Mouse (Mus musculus) spleen, postnatal 14 days (tissue): ENCODE measurements around the gene Pitx3.
"Not testable (repeated sequence)": the region's sequence is repeated elsewhere in the genome, so short reads cannot be mapped to it uniquely, and the experiment has no call there.

Experiments
- DNase-seq, 2 experiments: peaks; one replicate each; pipeline ENCODE4 v3.0.0; 2021 to 2022; ENCODE audit warnings: low spot score in 2 of 2

Pitx3 gene

GRCm38 (mm10) chr19:46131694-46132525 is 16.2 kb downstream of the Pitx3 start, which contains the start of gene Elovl3:
Elovl3 (plus strand) TSS chr19:46131897.
- no peak for DNase-seq

GRCm38 (mm10) chr19:46131283-46131682 is 16.8 kb downstream of the Pitx3 start:
- no peak for DNase-seq

DNA sequence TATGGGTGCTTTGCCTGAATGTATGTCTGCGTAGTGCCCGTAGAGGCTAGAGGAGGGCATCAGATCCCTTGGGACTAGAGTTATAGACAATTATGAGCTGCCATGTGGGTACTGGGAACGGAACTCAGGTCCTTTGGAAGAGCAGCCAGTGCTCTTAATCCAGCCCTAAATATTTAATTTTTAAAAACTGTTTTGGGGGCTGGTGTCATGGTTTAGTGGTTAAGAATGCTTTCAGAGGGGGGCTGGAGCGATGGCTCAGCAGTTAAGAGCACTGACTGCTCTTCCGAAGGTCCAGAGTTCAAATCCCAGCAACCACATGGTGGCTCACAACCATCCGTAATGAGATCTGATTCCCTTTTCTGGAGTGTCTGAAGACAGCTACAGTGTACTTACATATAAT is 18.4 kb downstream of the Pitx3 start:
- DNase-seq = not testable (repeated sequence)

- DNase-seq = no peak
Measured at GRCm38 (mm10) chr19:46126301-46126700, 21.8 kb downstream of the Pitx3 start.

- DNase-seq = no peak
Measured at GRCm38 (mm10) chr19:46124651-46125050, 23.5 kb downstream of the Pitx3 start.

DNA sequence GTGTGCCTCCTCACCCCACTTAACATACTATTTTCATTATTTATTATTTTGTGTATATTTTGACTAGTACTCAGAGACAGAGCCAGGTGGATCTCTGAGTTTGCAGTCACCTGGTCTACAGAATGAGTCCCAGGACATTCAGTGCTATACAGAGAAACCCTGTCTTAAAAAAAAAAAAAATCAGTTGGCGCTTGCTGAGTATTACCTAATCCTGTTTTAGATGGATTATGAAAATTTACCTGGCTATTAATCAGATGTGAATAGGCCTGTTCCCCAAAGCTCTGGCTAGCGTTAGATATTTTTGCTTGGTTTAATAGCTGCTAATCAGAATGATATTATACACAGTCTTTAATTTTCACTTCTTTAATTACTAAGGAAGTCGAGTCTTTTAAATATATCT is 24.2 kb downstream of the Pitx3 start:
- no peak for DNase-seq

DNA sequence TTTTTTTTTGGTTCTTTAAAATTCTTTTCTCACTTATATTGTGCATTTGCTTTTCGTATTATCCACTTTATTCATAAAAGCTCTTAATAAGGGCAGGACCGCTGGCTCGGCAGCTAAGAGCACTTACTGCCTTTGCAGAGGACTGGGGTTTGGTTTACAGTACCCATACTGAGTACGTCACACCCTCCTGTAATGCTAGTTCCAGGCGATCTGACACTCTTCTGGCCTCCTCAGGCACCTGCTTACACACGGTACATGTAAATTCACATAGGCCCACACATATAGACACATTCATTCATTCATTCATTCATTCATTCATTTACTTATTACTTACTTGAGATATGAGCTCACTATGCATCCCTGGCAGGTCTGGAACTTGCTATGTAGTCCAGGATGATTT is 27.3 kb downstream of the Pitx3 start:
- DNase-seq = no peak

DNA sequence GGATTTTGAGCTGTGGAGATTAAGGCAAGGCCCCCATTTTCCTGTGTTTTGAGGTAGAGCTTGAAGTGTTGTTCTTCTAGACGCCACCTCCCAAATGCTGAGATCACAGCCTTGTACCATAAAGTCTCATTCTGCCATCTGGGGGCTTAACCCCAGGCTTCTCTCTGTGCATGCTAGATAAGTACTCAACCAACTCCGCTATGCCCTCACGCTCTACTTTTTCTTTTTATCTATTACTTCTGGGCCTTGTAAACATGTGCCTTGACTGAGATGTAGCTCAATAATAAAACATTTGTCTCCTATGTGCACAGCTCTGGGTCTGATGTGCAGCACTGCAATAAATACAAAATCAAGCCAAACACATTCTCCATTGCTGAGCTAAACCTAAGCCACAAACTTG is 28.7 kb downstream of the Pitx3 start:
- DNase-seq = no peak

- no peak for DNase-seq
Measured at GRCm38 (mm10) chr19:46114617-46115016, 33.5 kb downstream of the Pitx3 start.

DNA sequence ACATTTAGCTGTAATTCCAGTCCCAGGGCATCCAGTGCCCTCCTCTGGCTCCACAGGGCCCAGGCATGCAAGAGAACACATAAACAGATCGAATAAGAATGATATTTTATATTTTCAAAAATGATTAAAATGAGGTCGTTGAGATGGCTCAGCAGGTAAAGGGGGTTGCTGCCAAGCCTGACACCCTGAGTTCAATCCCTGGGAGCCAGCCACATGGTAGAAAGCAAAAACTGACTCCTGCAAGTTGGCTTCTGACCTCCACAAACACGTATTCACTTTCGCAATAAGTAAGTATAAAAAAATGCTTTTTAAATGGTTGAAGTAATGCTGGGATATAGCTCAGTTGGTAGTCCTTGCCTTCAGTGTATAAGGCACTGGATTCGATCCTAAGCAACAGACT is 37.3 kb downstream of the Pitx3 start:
- DNase-seq = no peak

DNA sequence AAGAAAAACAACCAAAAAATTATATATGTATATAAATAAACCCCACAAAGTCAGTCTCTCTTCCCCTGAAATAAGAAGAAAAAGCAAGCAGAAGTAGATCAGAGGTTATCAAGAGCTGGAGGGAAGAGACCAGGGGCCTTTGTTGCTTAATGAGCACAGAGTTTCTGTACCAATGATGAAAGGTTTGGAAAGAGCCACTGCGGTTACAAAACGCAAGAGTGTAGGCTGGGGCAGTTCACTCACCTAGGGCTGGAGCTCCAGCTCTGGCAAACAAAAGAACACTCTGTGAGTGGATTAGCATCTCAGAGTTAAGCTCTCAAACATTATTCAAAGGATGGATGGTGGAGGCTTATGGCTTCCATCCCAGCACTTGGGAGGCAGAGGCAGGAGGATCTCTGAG is 37.9 kb downstream of the Pitx3 start:
- DNase-seq = no peak

DNA sequence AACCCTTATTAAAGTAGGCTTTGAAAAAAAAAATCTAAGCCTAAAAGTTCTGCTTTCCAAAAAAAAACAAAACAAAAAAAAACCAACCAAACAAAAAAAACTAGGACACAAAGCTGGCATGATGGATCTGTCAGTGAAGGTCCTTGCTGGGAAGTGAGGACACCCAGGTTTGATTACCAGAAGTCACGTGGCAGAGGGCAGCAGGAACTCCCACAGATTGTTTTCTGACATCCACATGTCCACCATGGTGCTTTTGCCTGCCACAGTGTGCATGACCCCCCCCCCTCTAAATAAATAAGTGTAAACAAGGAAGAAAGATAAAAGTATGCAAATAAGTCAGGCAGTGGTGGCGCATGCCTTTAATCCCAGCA is 44.0 kb downstream of the Pitx3 start:
- DNase-seq = no peak

GRCm38 (mm10) chr19:46103437-46104186 is 44.5 kb downstream of the Pitx3 start:
- no peak for DNase-seq

DNA sequence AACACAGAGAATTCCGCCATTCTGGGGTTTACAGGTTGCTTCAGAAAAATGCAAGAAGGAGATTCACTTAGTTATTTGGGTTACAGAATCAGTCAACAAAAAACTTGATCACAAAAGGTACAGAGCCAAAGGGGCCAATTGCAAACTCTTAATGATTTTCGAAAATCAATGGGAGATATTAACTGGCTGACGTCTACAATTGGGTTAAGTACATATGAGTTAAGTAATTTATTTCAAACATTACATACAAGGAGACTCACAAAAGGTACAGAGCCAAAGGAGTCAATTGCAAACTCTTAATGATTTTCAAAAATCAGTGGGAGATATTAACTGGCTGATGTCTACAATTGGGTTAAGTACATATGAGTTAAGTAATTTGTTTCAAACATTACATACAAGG is 48.6 kb downstream of the Pitx3 start:
- DNase-seq = no peak

- DNase-seq = no peak
Measured at GRCm38 (mm10) chr19:46096396-46096795, 51.7 kb downstream of the Pitx3 start.

DNA sequence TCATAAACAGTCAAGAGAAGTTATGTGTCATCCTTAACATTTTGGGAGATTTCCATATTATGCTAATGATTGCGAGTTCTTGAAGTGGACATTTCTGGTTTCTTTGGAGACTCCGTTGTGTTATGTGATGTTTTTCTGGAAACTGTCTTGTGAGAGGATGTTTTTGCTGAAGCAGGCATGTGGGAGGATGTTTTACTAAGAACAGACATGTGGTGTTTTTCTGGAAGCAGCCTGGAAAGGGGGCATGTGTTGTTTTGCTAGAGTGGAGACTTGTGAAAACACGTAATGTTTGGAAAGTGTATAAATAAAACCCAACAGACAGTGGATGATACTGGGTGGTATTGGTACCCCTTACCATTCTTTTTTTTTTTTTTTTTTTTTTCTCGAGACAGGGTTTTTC is 52.8 kb downstream of the Pitx3 start:
- DNase-seq = no peak

DNA sequence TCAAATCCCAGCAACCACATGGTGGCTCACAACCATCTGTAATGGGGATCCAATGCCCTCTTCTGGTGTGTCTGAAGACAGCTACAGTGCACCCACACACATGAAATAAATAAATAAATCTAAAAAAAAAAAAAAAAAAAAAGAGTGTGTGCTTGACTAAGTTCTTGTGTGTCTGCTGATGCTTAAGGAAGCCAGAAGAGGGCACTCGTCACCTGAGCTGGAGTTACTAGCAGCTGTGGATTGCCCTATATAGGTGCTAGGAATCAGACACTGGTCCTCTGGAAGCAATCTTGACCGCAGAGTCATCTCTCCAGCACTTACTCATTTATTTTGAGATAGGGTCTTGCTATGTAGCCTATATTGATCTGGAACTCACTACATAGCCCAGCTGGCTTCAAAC is 54.0 kb downstream of the Pitx3 start:
- no peak for DNase-seq

- no peak for DNase-seq
Measured at GRCm38 (mm10) chr19:46091641-46092040, 56.5 kb downstream of the Pitx3 start.

DNA sequence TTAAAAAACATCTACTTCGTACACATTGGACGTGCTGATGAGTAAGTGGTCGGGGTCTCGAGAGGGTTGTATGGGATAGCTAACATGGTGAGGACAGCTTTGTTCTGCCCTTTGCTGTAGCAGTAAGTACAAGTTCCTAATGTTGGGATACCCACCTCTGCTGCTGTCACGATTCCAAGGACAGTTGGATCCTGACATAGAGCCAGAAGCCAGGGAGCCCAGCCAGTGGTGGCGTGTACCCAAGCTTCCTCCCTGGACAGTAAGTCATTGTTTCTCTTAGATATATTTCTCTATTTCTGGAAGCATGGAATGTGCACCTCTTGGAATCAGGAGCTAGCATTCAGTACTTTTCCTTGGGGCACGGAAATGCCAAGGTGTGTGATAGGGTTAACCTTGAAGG is 60.3 kb downstream of the Pitx3 start:
- DNase-seq = no peak

DNA sequence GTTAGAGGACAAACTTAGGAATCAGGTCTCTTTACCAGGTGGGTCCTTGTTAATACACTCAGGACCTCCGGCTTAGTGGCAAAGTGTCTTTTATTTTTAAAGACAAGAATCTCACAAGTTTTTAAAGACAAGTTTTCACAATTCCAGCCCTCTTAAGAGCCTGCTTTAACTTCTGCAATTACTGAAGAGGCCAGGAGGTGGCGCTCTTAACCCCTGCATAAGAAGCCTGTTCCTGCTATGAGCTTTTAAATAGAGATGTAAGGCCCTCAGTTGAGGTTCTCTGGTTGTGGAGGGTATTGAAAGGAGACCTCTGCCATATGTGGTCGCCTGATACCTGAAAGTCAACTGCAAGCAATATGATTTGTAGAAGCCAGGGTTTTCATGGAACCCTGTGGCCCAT is 61.8 kb downstream of the Pitx3 start:
- peak in 1 of 2 experiments; percentile 41 for DNase-seq
